Mouse (Mus musculus) thymus, postnatal 25 days (tissue): ENCODE measurements around the gene Ccdc38.

ENCODE experiments used
- DNase-seq: peaks from one replicate; pipeline ENCODE4 v3.0.0; 2022

The Ccdc38 gene

GRCm38 (mm10) chr10:93540431-93541210 lies at the start of gene Ccdc38:
Gene Ccdc38 (plus strand): TSS chr10:93540632.
- peak; percentile 36 for DNase-seq

- no peak for DNase-seq
These were observed 39.6 kb upstream of the Ccdc38 start for GRCm38 (mm10) chr10:93500864-93501263.

GRCm38 (mm10) chr10:93501346-93501745 lies 39.1 kb upstream of the Ccdc38 start:
- no peak for DNase-seq

- DNase-seq = no peak
These were observed 32.0 kb upstream of the Ccdc38 start for GRCm38 (mm10) chr10:93508383-93508970.

- no peak for DNase-seq
These were observed 30.8 kb upstream of the Ccdc38 start for GRCm38 (mm10) chr10:93509532-93510153.

- peak; percentile 6 for DNase-seq
These were observed 25.0 kb upstream of the Ccdc38 start for GRCm38 (mm10) chr10:93515419-93515818.

- DNase-seq = no peak
These were observed 24.5 kb upstream of the Ccdc38 start for GRCm38 (mm10) chr10:93515927-93516326.

GRCm38 (mm10) chr10:93517754-93518153 lies 22.7 kb upstream of the Ccdc38 start:
- no peak for DNase-seq

- DNase-seq = no peak
These were observed 22.2 kb upstream of the Ccdc38 start for GRCm38 (mm10) chr10:93518186-93518585.

GRCm38 (mm10) chr10:93518620-93519019 lies 21.8 kb upstream of the Ccdc38 start:
- no peak for DNase-seq

GRCm38 (mm10) chr10:93519159-93519558 lies 21.3 kb upstream of the Ccdc38 start:
- no peak for DNase-seq

GRCm38 (mm10) chr10:93519756-93520155 lies 20.7 kb upstream of the Ccdc38 start:
- DNase-seq = no peak

GRCm38 (mm10) chr10:93520994-93521393 lies 19.4 kb upstream of the Ccdc38 start:
- no peak for DNase-seq

GRCm38 (mm10) chr10:93525329-93525728 lies 15.1 kb upstream of the Ccdc38 start:
- no peak for DNase-seq

- no peak for DNase-seq
These were observed 2.1 kb upstream of the Ccdc38 start for GRCm38 (mm10) chr10:93538287-93538686.

GRCm38 (mm10) chr10:93538818-93539217 lies 1.6 kb upstream of the Ccdc38 start:
- no peak for DNase-seq

GRCm38 (mm10) chr10:93539775-93540430 lies 529 bp upstream of the Ccdc38 start, which contains the start of gene Amdhd1:
Gene Amdhd1 (minus strand): TSS chr10:93540033.
- peak; percentile 87 for DNase-seq

- DNase-seq = no peak
These were observed 1.2 kb downstream of the Ccdc38 start for GRCm38 (mm10) chr10:93541585-93541984.

GRCm38 (mm10) chr10:93542356-93542755 lies 1.9 kb downstream of the Ccdc38 start:
- no peak for DNase-seq

- no peak for DNase-seq
These were observed 2.7 kb downstream of the Ccdc38 start for GRCm38 (mm10) chr10:93543176-93543575.

GRCm38 (mm10) chr10:93544172-93544571 lies 3.7 kb downstream of the Ccdc38 start:
- DNase-seq = no peak

GRCm38 (mm10) chr10:93547741-93548270 lies 7.4 kb downstream of the Ccdc38 start:
- no peak for DNase-seq

GRCm38 (mm10) chr10:93548991-93549390 lies 8.6 kb downstream of the Ccdc38 start:
- DNase-seq = peak; percentile 83
